Mouse (Mus musculus) mesoderm, embryonic 11.5 days (tissue): ENCODE measurements at regions not wholly inside any gene's neighbourhood (a gene's known extent, or its start where the extent isn't known, plus 50 kb on each side); places are given as distances from the start of the nearest gene placed in this dataset.

Experiments
- DNase-seq: peaks from one replicate; pipeline ENCODE4 v3.0.0-alpha.2; 2012; ENCODE audit warnings: low read depth, low spot score

GRCm38 (mm10) chr4:54161337-54161993, 335.6 kb downstream of the Tmem38b start:
- DNase-seq, result no peak

GRCm38 (mm10) chr4:54162308-54162707, 336.5 kb downstream of the Tmem38b start:
- DNase-seq, result no peak

GRCm38 (mm10) chr4:54170202-54170931, 344.5 kb downstream of the Tmem38b start:
- DNase-seq, result no peak

GRCm38 (mm10) chr4:54184213-54184612, 358.4 kb downstream of the Tmem38b start:
- no peak for DNase-seq

- no peak for DNase-seq
Measured at GRCm38 (mm10) chr4:54195734-54196133, 369.9 kb downstream of the Tmem38b start.

GRCm38 (mm10) chr4:54202440-54202839, 376.6 kb downstream of the Tmem38b start:
- DNase-seq, result no peak

- no peak for DNase-seq
Measured at GRCm38 (mm10) chr4:54224572-54224971, 398.7 kb downstream of the Tmem38b start.
